Mouse (Mus musculus) embryonic facial prominence, embryonic 12.5 days (tissue): ENCODE data around the gene Gga3. TPM values are rescaled to one million over a fixed set of nuclear protein-coding genes. Genes with fewer than 3 reads are reported as not detected.

Experiments used
- ATAC-seq: fragments of 200-750 bp; cut with Nextera tagmentation; 2 replicates; pipeline ENCODE4 v1.8.0; 2017; ENCODE audit not compliant: insufficient number of reproducible peaks, insufficient read depth, low FRiP score, low TSS enrichment
- H3K27ac ChIP-seq: fragments of 300-500 bp; sonication (generic); 2 replicates; pipeline ENCODE4 v1.5.1; 2016; ENCODE audit warnings: mild to moderate bottlenecking
- H3K27me3 ChIP-seq: fragments of 300-500 bp; sonication (generic); 2 replicates; pipeline ENCODE4 v1.6.1; 2016; ENCODE audit warnings: mild to moderate bottlenecking, moderate library complexity
- H3K36me3 ChIP-seq: fragments of 300-500 bp; sonication (generic); 2 replicates; pipeline ENCODE4 v1.6.1; 2016; ENCODE audit warnings: mild to moderate bottlenecking
- H3K4me1 ChIP-seq: fragments of 300-500 bp; sonication (generic); 2 replicates; pipeline ENCODE4 v1.6.1; 2016
- H3K4me2 ChIP-seq: fragments of 300-500 bp; sonication (generic); replicated peaks from 2 replicates; pipeline ENCODE4 v1.6.1; 2016; ENCODE audit warnings: mild to moderate bottlenecking, moderate library complexity
- H3K4me3 ChIP-seq: fragments of 300-500 bp; sonication (generic); 2 replicates; pipeline ENCODE4 v1.5.1; 2016; ENCODE audit warnings: mild to moderate bottlenecking
- H3K9ac ChIP-seq: fragments of 300-500 bp; sonication (generic); 2 replicates; pipeline ENCODE4 v1.6.1; 2016; ENCODE audit warnings: mild to moderate bottlenecking, moderate library complexity
- H3K9me3 ChIP-seq: fragments of 300-500 bp; sonication (generic); 2 replicates; pipeline ENCODE4 v1.6.1; 2016; ENCODE audit warnings: mild to moderate bottlenecking, moderate library complexity
- WGBS: fragments of 180-500 bp; shearing (Covaris S2); methylation state at CpG from one replicate; pipeline ENCODE4 v1.1.7; 2016; 5-methylcytosine and 5-hydroxymethylcytosine counted together
- polyA plus RNA-seq: library from polyadenylated mRNA; unstranded; fragments of >200 nt; fragmentation: Nextera tagmentation; extraction: Ambion mirVana; gene quantifications from 2 replicates; pipeline ENCODE4 v1.2.1, GENCODE M21; 2016

Gga3 gene
- polyA plus RNA-seq, 1 experiment from 2014 or later: 29.1 TPM

GRCm38 (mm10) chr11:115606733-115607132 is 2.9 kb upstream of the Gga3 start:
- no peak overlapping the region for H3K4me2 ChIP-seq
- no peak overlapping the region for H3K9ac ChIP-seq
- no peaks in the 10 kb centered on the region for H3K9me3 ChIP-seq
- no peak overlapping the region for H3K27ac ChIP-seq
- no peak for ATAC-seq
- no peaks in the 10 kb centered on the region for H3K27me3 ChIP-seq
- WGBS: 92% methylated on average over 18 of the region's 18 CpGs
- no peak overlapping the region for H3K4me3 ChIP-seq
- peaks cover 40% of the 10 kb centered on the region for H3K36me3 ChIP-seq
- H3K4me1 ChIP-seq: peaks cover 25% of the 10 kb centered on the region

- ATAC-seq: peak; percentile 7; the same call in 1 of the 2 replicates
- Histone ChIP-seq H3K4me1 (peaks cover 23% of the 10 kb centered on the region), H3K9me3 (no peaks in the 10 kb centered on the region), H3K27ac (peak overlapping the region; percentile 92), H3K4me2 (peak overlapping the region; percentile 87), H3K4me3 (peak overlapping the region; percentile 96), H3K9ac (peak overlapping the region; percentile 93), H3K36me3 (peaks cover 44% of the 10 kb centered on the region), H3K27me3 (no peaks in the 10 kb centered on the region)
- under 1% methylated on average over 26 of the region's 26 CpGs for WGBS
Observed at GRCm38 (mm10) chr11:115604304-115604696, 449 bp upstream of the Gga3 start.

- Histone ChIP-seq H3K4me2 (peak overlapping the region; percentile 87), H3K4me3 (peak overlapping the region; percentile 96), H3K9ac (peak overlapping the region; percentile 93), H3K9me3 (no peaks in the 10 kb centered on the region), H3K36me3 (peaks cover 32% of the 10 kb centered on the region), H3K4me1 (peaks cover 23% of the 10 kb centered on the region), H3K27me3 (no peaks in the 10 kb centered on the region), H3K27ac (peak overlapping the region; percentile 92; the same call in 1 of the 2 replicates)
- WGBS: 7% methylated on average over 15 of the region's 15 CpGs
- no peak for ATAC-seq
Observed at GRCm38 (mm10) chr11:115603128-115603475, 749 bp downstream of the Gga3 start.

DNA sequence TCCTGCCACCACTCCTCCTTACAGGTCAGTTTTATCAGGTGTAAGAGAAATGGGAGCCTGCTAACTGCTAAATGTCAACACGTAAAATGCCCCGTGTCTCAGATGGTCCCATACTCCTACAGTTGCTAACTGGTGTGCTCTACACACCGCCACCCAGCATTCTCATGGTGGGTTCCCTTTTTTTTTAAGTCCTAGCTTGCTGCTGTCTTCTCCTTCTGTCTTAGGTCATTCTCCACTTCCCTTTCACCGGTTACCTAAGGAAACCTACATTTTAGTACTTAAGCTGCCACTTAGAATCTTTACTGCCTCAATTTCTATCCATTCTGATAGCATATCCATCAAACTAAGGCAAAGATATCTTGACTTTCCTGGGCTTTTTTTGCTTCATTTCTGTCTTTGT is 2.7 kb downstream of the Gga3 start:
- 93% methylated on average over 4 of the region's 4 CpGs for WGBS
- no peaks in the 10 kb centered on the region for H3K27me3 ChIP-seq
- peaks cover 23% of the 10 kb centered on the region for H3K4me1 ChIP-seq
- peaks cover 29% of the 10 kb centered on the region for H3K36me3 ChIP-seq
- no peak overlapping the region for H3K4me2 ChIP-seq
- H3K4me3 ChIP-seq: no peak overlapping the region
- H3K9me3 ChIP-seq: no peaks in the 10 kb centered on the region
- H3K27ac ChIP-seq: no peak overlapping the region
- no peak overlapping the region for H3K9ac ChIP-seq
- no peak for ATAC-seq

DNA sequence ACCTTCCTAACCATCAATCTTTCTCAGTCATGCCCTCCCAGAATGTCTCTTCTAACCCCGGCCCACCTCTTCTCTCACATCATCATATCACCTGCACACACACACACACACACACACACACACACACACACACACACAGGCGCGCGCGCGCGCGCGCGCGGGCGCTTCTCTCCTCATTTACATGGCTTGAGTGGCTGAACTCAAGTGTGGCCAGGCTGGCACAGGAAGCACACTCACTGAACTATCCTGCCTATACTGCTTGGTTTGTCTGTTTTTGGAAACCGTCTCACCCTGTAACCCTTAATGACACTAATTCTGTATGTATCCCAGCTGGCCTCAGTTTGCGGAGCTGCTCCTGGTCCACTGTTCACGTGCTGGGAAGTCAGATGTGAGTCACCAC is 3.1 kb downstream of the Gga3 start:
- H3K9me3 ChIP-seq: no peaks in the 10 kb centered on the region
- no peaks in the 10 kb centered on the region for H3K27me3 ChIP-seq
- no peak overlapping the region for H3K9ac ChIP-seq
- H3K4me2 ChIP-seq: no peak overlapping the region
- no peak for ATAC-seq
- H3K36me3 ChIP-seq: peaks cover 29% of the 10 kb centered on the region
- no peak overlapping the region for H3K4me3 ChIP-seq
- WGBS: 95% methylated on average over 15 of the region's 15 CpGs
- peaks cover 23% of the 10 kb centered on the region for H3K4me1 ChIP-seq
- no peak overlapping the region for H3K27ac ChIP-seq

DNA sequence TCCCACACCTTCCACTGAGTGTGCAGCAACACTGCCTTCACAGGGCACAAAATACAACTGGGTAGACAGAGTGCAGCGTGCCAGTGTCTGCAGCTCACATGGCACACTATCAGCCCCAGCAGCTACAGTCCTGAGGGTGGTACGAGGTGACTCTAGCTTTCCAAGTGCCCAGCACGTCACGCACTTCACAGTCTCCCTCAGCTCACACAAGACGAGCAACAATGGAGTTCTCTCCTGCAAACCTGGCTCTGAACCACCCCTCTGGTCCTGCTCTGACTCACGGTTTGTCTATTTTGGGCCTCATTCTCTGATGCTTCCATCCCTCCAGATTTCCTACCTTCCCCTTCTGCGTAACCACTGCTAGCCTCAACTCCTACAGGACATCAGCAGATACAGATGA is 4.1 kb downstream of the Gga3 start:
- no peak overlapping the region for H3K4me3 ChIP-seq
- peaks cover 16% of the 10 kb centered on the region for H3K4me1 ChIP-seq
- H3K27ac ChIP-seq: no peak overlapping the region
- H3K9me3 ChIP-seq: no peaks in the 10 kb centered on the region
- WGBS: 95% methylated on average over 7 of the region's 7 CpGs
- H3K36me3 ChIP-seq: peaks cover 35% of the 10 kb centered on the region
- no peaks in the 10 kb centered on the region for H3K27me3 ChIP-seq
- no peak overlapping the region for H3K9ac ChIP-seq
- no peak for ATAC-seq
- H3K4me2 ChIP-seq: no peak overlapping the region

GRCm38 (mm10) chr11:115598309-115598708 is 5.5 kb downstream of the Gga3 start:
- H3K4me1 ChIP-seq: peaks cover 14% of the 10 kb centered on the region
- no peak overlapping the region for H3K4me2 ChIP-seq
- H3K27me3 ChIP-seq: no peaks in the 10 kb centered on the region
- H3K9ac ChIP-seq: no peak overlapping the region
- H3K36me3 ChIP-seq: peaks cover 49% of the 10 kb centered on the region
- H3K4me3 ChIP-seq: no peak overlapping the region
- H3K9me3 ChIP-seq: no peaks in the 10 kb centered on the region
- no peak overlapping the region for H3K27ac ChIP-seq
- 95% methylated on average over 4 of the region's 4 CpGs for WGBS
- no peak for ATAC-seq

- H3K4me1 ChIP-seq: no peaks in the 10 kb centered on the region
- no peaks in the 10 kb centered on the region for H3K27me3 ChIP-seq
- H3K9ac ChIP-seq: no peak overlapping the region
- WGBS: 97% methylated on average over 3 of the region's 3 CpGs
- no peaks in the 10 kb centered on the region for H3K9me3 ChIP-seq
- ATAC-seq: no peak
- no peak overlapping the region for H3K27ac ChIP-seq
- peaks cover 72% of the 10 kb centered on the region for H3K36me3 ChIP-seq
- H3K4me2 ChIP-seq: no peak overlapping the region
- H3K4me3 ChIP-seq: no peak overlapping the region
Observed at GRCm38 (mm10) chr11:115595209-115595608, 8.6 kb downstream of the Gga3 start.

DNA sequence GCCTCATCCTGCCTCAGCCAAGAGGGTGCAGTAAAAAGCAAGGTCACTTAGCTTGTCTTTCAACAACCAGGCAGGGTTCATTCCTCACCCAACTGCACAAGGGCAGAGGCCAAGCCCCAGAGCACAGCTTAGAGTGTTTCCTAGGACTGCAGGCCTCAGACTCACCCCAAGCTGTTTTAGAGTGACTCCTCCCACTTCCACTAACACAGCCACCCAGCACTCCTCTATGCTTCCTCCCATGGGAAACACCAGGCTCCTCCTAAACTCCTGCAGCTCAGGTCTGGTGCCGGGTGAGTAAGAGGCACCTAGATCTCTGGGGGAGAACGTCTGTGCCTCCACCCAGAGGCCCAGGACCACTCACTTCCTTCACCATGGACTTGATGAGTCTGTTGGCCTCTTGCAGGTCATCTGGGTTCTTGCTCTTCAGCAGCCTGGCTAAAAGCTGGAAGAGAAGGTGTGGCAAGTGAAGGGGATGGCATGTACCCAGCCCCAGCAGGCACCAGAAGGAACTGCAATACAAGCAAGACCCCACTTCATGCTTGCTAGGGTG is 13.2 kb downstream of the Gga3 start:
- Histone ChIP-seq H3K4me3 (no peak overlapping the region), H3K4me2 (no peak overlapping the region), H3K4me1 (no peaks in the 10 kb centered on the region), H3K27ac (no peak overlapping the region), H3K36me3 (peaks cover 93% of the 10 kb centered on the region), H3K9ac (no peak overlapping the region), H3K27me3 (no peaks in the 10 kb centered on the region), H3K9me3 (no peaks in the 10 kb centered on the region)
- WGBS: 81% methylated on average over 2 of the region's 2 CpGs
- no peak for ATAC-seq

DNA sequence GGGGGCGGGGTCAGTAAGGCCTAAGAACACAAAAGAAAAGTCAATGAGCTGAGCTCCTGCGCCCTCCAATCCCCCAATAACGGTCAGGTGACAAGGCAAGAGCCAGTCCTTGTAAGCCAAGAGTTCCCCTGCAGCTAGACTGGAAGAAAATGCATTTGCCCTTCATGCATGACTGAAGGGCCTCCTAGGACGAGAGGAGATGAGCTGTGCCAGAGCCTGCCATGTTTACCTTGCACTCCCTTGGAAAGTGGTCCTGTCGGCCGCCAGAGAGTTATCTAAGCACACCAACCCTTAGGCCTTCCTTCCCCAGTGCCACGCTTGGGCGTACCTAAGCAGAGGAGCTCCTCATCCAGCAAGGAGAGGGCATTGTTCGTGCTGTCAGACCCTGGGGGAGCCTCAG is 15.9 kb downstream of the Gga3 start:
- WGBS: 86% methylated on average over 9 of the region's 9 CpGs
- no peaks in the 10 kb centered on the region for H3K27me3 ChIP-seq

DNA sequence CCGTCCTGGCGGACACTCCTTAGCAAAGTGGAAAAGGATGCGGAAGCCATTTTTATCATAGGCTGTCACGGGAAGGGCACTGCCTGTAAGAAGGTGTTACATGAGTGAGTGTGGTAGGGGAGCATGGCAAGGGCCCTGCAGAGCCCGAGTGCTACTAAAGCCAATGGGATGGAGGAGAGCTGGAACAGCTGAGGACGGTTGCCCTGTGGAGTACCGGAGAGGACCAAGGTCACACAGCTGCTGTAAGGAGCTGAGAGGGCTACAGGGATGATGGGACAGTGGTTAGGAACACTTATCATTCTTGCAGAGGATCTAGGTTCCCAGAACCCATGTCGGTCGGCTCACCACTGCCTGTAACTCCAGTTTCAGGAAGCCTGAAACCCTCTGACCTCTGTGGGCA is 17.4 kb downstream of the Gga3 start:
- 88% methylated on average over 9 of the region's 9 CpGs for WGBS
- peaks cover 94% of the 10 kb centered on the region for H3K36me3 ChIP-seq

More for the DNA sequence above, 15.9 kb downstream of the Gga3 start:
- Histone ChIP-seq H3K4me3 (no peak overlapping the region), H3K36me3 (peaks cover 94% of the 10 kb centered on the region), H3K4me1 (no peaks in the 10 kb centered on the region), H3K4me2 (no peak overlapping the region), H3K9ac (no peak overlapping the region), H3K9me3 (no peaks in the 10 kb centered on the region), H3K27ac (no peak overlapping the region)
- no peak for ATAC-seq

GRCm38 (mm10) chr11:115585573-115586100 is 18.2 kb downstream of the Gga3 start:
- no peak for ATAC-seq
- H3K4me2 ChIP-seq: no peak overlapping the region
- 91% methylated on average over 7 of the region's 7 CpGs for WGBS
- H3K4me1 ChIP-seq: no peaks in the 10 kb centered on the region
- H3K27ac ChIP-seq: no peak overlapping the region
- no peak overlapping the region for H3K4me3 ChIP-seq
- no peaks in the 10 kb centered on the region for H3K27me3 ChIP-seq
- no peaks in the 10 kb centered on the region for H3K9me3 ChIP-seq
- no peak overlapping the region for H3K9ac ChIP-seq
- peaks cover 94% of the 10 kb centered on the region for H3K36me3 ChIP-seq

More for the DNA sequence above, 17.4 kb downstream of the Gga3 start:
- Histone ChIP-seq H3K4me3 (no peak overlapping the region), H3K27ac (no peak overlapping the region), H3K4me1 (no peaks in the 10 kb centered on the region), H3K4me2 (no peak overlapping the region), H3K9me3 (no peaks in the 10 kb centered on the region), H3K9ac (no peak overlapping the region), H3K27me3 (no peaks in the 10 kb centered on the region)
- ATAC-seq: no peak
